Mouse (Mus musculus): ENCODE measurements around the gene Gmcl1. TPM values are rescaled to one million over a fixed set of nuclear protein-coding genes. Genes with fewer than 3 reads are reported as not detected.

Gmcl1 gene
- polyA plus RNA-seq, 1 experiment = 36.9 TPM

DNA sequence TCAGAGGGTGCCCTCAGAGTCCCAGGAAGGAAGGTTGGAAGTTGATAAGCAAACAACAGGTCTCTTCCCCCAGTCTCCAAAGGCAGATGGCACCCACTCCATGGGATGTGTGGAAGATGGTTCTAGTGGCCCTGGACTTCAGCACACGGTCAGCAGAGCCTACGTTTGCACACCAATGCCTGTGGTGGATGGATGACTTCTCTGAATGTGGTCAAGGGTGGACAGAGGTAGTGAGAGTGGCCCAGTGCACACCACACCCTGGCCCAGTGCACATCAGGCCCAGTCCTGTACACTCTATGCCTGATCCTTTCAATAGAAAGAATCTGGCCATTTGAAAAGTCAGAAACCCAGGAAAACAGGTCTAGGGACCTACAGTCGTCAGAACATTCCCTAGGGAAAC, 74.7 kb downstream of the Gmcl1 start:
- no peak for TF ChIP-seq CTCF (IDR thresholded peaks at IDR 0.05; ENCODE audit: borderline replicate concordance, extremely low read depth, insufficient read depth, insufficient read length)
- no peak for TF ChIP-seq POLR2A (IDR thresholded peaks at IDR 0.05; ENCODE audit: borderline replicate concordance, extremely low read depth, insufficient read depth, insufficient read length, poor library complexity, severe bottlenecking)
- no peak for DNase-seq (ENCODE audit: low read depth)

DNA sequence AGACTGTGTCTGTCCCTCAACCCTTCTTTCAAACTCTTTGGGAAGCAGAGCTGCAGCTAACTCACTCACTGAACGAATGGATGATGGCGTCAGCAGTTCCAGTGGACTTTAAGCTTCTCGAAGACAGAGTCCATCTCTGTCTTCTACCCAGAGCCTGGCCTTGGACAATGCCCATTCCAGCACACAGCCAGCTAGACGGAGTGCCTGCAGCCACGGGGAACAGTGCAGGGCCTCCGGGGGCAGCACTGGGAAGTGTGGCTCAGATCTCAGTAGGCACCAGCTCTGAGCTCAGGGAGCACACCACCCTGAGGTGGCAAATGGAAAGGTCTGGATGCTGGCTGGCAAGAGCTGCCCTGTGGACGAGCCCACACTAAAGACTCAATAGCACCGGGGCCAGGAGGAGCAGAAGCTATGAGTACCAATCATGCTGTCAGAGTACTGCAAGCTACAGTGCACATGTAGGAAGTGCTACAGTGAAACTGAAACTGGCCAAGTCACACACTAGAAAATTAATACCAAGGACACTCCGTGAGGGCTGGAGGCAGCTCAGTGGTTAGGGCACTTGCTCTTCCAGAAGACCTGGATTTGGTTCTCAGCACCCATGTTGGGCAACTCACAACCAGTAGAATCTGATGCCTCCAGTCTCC, 78.8 kb downstream of the Gmcl1 start:
- TF ChIP-seq CTCF (IDR thresholded peaks at IDR 0.05; ENCODE audit: borderline replicate concordance, extremely low read depth, insufficient read depth, insufficient read length) (no peak), POLR2A (IDR thresholded peaks at IDR 0.05; ENCODE audit: borderline replicate concordance, extremely low read depth, insufficient read depth, insufficient read length, poor library complexity, severe bottlenecking) (no peak)
- no peak for DNase-seq (ENCODE audit: low read depth)

- DNase-seq (ENCODE audit: low read depth) = no peak
- no peak for TF ChIP-seq CTCF (IDR thresholded peaks at IDR 0.05; ENCODE audit: borderline replicate concordance, extremely low read depth, insufficient read depth, insufficient read length)
- TF ChIP-seq POLR2A (IDR thresholded peaks at IDR 0.05; ENCODE audit: borderline replicate concordance, extremely low read depth, insufficient read depth, insufficient read length, poor library complexity, severe bottlenecking) = no peak
Observed at GRCm38 (mm10) chr6:86653026-86653425, 80.2 kb downstream of the Gmcl1 start.

DNA sequence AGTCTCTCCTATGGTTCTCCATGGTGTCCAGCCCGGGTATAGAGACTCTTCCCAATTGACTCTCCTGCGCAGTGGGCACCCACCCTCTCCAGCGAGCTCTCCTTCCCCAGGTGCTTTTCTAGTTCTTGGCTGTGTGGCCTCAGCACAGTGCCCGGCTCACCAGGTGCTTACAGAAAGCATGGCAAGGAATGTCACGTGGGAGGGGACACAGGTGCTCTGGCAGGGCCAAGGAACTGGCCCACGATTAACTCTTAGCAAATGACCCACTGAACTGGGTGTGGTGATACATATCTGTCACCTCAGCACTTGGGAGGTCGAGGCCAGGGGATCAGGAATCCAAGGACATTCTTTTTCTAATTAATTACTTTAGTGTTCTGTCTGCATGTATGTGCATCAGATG, 87.0 kb downstream of the Gmcl1 start:
- DNase-seq (ENCODE audit: low read depth) = no peak
- TF ChIP-seq POLR2A (IDR thresholded peaks at IDR 0.05; ENCODE audit: borderline replicate concordance, extremely low read depth, insufficient read depth, insufficient read length, poor library complexity, severe bottlenecking) (no peak), CTCF (IDR thresholded peaks at IDR 0.05; ENCODE audit: borderline replicate concordance, extremely low read depth, insufficient read depth, insufficient read length) (no peak)

- no peak for DNase-seq (ENCODE audit: low read depth)
- TF ChIP-seq POLR2A (IDR thresholded peaks at IDR 0.05; ENCODE audit: borderline replicate concordance, extremely low read depth, insufficient read depth, insufficient read length, poor library complexity, severe bottlenecking) (no peak), CTCF (IDR thresholded peaks at IDR 0.05; ENCODE audit: borderline replicate concordance, extremely low read depth, insufficient read depth, insufficient read length) (no peak)
Observed at GRCm38 (mm10) chr6:86645551-86645950, 87.6 kb downstream of the Gmcl1 start.

DNA sequence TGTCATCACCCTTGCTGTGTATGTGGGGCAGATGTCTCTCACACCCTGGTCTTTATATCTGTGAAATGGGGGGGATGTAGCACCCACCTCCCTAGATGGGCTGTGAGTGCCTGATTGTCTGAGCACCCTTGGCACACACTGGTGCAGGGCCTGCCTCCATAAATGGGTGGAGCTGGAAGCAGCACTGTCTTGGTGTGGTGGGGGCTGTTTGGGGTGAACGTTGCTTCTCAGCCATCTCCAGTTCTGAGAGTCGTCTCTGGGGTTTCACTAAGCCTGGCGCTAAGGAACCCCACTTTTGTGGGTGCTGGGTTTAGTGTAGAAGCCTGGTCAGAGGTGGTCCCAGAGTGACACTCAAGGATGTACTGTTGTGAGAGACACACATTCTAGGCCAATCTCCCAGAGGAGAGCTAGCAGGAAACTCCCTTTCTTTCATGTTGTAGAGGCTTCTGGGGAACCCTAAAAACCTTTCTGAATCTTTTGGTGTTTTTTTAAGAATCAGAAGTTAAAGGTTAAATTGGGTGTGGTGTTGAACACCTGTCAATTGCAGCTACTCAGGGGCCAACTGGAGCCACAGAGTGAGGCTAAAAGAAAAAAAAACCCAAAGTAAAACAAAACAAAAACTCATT, 88.3 kb downstream of the Gmcl1 start:
- no peak for TF ChIP-seq CTCF (IDR thresholded peaks at IDR 0.05; ENCODE audit: borderline replicate concordance, extremely low read depth, insufficient read depth, insufficient read length)
- no peak for TF ChIP-seq POLR2A (IDR thresholded peaks at IDR 0.05; ENCODE audit: borderline replicate concordance, extremely low read depth, insufficient read depth, insufficient read length, poor library complexity, severe bottlenecking)

More for the DNA sequence above, 88.3 kb downstream of the Gmcl1 start:
- DNase-seq (ENCODE audit: low read depth) = no peak

Other genes starting within 250 kb of the Gmcl1 start
- gene Pcbp1, start 207.1 kb downstream of the Gmcl1 start, polyA plus RNA-seq (2012; rRNA removed) = 240 and 297 TPM in 2 replicates
- gene Asprv1, start 105.2 kb downstream of the Gmcl1 start, polyA plus RNA-seq (2012; rRNA removed) = 2.0 and 3.3 TPM in 2 replicates
- 19.3 and 24.0 TPM in 2 replicates for gene Mxd1, start 64.2 kb downstream of the Gmcl1 start, polyA plus RNA-seq (2012; rRNA removed)
- 46.9 and 52.6 TPM in 2 replicates for gene Snrnp27, start 48.9 kb downstream of the Gmcl1 start, polyA plus RNA-seq (2012; rRNA removed)
- gene Anxa4, start 60.2 kb upstream of the Gmcl1 start, polyA plus RNA-seq (2012; rRNA removed) = 2.8 and 3.6 TPM in 2 replicates
- gene Aak1, start 116.1 kb upstream of the Gmcl1 start, polyA plus RNA-seq (2012; rRNA removed) = 44.3 and 52.1 TPM in 2 replicates

Measured in brain, embryonic 14.5 days (tissue).